Mouse (Mus musculus): ENCODE results near the gene Alcam. TPM values are rescaled to one million over a fixed set of nuclear protein-coding genes. Genes with fewer than 3 reads are reported as not detected.

Gene Alcam
- total RNA-seq (2023), result 3.3 TPM

GRCm38 (mm10) chr16:52453971-52454514 is at the start of gene Alcam:
Alcam (minus strand) TSS chr16:52454074.

